Mouse (Mus musculus) liver, postnatal 0 days (tissue): Measurements from ENCODE around the gene Tyrp1.

Source experiments
- CTCF ChIP-seq: sonication (generic); IDR thresholded peaks from 2 replicates; pipeline ENCODE4 v1.5.1; 2016; ENCODE audit warnings: antibody characterized with exemption, low read depth
- EP300 ChIP-seq: IDR thresholded peaks from 2 replicates; pipeline ENCODE4 v1.6.1; 2016; ENCODE audit warnings: antibody characterized with exemption, low read depth, mild to moderate bottlenecking

DNA sequence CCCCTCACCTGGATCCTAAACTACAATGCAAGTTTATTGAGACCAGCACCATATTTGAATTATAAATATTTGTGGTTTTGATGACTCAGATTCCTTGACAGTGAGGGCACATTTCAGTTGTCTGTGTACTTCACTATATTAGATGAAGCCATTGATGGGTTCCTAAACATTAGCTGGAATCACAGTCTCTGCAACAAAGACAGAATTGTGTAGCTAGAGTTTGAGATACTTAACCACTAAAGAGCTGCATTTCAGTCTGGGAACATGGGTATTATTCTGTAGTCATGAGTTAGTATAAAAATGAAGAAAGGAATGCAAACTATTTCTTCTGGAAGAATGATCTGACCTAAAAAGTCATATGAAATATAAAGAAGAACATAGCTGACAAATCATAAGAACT lies 14.4 kb upstream of the Tyrp1 start:
- TF ChIP-seq CTCF (no peak), EP300 (no peak)
